Mouse (Mus musculus) spleen, adult 2 months (tissue): ENCODE measurements around the gene H1f0.
"Not testable (repeated sequence)": the region's sequence is repeated elsewhere in the genome, so short reads cannot be mapped to it uniquely, and the experiment has no call there.

ENCODE experiments used
- CTCF ChIP-seq: fragments of 200-500 bp; IDR thresholded peaks from 2 replicates; pipeline ENCODE4 v1.5.1; 2011; ENCODE audit warnings: mild to moderate bottlenecking, inconsistent platforms; ENCODE audit not compliant: insufficient read depth, insufficient read length, insufficient replicate concordance; ENCODE audit errors: extremely low read depth
- POLR2A ChIP-seq: fragments of 200-500 bp; IDR thresholded peaks from 2 replicates; pipeline ENCODE4 v1.6.1; 2011; ENCODE audit warnings: low read depth, low read length, inconsistent platforms

DNA sequence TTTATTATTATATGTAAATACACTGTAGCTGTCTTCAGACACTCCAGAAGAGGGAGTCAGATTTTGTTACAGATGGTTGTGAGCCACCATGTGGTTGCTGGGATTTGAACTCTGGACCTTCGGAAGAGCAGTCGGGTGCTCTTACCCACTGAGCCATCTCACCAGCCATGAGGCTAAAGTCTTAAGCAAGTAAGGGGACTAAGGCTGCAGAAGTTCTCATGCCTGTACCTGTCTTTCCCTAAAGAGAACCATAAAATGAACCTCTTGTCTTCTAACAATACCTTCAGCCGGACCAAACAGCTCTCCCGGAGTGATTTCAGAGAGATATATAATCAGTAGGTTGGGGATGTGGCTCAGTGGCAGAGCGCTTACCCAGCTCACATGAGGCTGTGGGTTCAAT is 3.7 kb downstream of the H1f0 start:
- TF ChIP-seq CTCF, POLR2A: not testable (repeated sequence)
